Mouse (Mus musculus) left cerebral cortex, postnatal 4 days (tissue): ENCODE measurements at regions not wholly inside any gene's neighbourhood (a gene's known extent, or its start where the extent isn't known, plus 50 kb on each side); places are given as distances from the start of the nearest gene placed in this dataset.
A peak's percentile ranks its signal among the peaks of the same experiment; 100 is the strongest.

Experiments used
- DNase-seq: peaks from one replicate; pipeline ENCODE4 v3.0.0-alpha.2; 2022
- intact Hi-C: fragments of 180-260 bp; cut with DNase I; formaldehyde crosslinking; loops from one replicate; pipeline ENCODE4 v1.15.1; 2025

DNA sequence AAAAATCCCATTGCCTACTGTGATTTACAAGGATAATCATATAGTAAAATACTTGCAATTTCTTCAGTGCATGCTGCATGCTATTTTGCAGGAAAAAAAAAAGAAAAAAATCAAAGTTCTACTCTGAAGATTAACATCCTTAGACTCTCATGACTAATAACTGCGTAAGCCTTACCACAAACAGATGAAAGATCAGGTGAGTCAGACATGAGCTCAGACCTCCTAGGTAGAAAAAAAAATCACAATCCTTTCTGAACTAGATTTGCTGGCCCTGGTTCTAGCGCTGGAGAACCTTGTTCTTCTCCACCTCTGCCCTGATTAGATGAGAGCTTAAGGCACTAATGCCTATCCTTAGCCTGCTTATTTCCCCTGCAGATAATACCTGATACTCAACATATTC lies 96.1 kb upstream of the Snap25 start:
- no peak for DNase-seq
- intact Hi-C loops: no loop called here

DNA sequence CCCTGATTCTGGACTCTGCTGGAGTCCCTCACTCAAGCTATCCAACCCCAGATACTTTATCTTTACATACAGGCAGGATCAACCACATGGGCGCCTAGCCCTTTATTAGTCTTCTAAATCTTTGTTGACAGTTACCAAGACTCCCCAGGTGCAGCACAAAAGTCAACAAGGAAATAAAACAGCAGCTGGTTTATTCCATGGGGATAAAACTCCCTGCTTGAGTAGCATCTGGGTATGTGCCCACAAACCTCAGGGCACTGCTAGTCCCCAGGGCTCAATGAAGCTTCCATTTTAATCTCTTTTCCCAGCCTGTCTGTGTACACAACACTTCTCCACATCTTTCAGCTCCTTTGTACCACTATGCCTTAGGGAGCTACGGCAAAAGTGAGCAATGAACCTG lies 95.1 kb upstream of the Snap25 start:
- intact Hi-C loops: no loop called here
- no peak for DNase-seq

DNA sequence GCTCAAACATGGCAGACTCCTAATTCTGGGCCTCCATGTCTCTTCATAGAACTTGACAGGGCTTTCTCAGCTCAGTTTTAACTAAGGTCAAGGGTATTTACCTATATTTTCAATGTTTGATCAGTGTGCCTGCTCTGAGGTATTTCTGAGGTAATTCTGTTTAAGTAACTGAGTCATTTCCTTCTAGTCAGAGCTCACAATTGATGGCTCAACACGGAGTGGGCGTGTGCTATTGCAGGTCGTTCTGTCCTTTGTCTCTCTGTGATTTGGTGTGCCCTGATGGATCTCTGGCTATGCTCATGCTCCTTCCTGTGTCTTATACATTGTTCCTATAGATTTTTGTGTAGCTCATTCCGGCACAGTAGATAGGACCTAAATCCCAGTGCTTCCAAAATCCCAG lies 92.9 kb upstream of the Snap25 start:
- intact Hi-C loops: no loop called here
- no peak for DNase-seq

DNA sequence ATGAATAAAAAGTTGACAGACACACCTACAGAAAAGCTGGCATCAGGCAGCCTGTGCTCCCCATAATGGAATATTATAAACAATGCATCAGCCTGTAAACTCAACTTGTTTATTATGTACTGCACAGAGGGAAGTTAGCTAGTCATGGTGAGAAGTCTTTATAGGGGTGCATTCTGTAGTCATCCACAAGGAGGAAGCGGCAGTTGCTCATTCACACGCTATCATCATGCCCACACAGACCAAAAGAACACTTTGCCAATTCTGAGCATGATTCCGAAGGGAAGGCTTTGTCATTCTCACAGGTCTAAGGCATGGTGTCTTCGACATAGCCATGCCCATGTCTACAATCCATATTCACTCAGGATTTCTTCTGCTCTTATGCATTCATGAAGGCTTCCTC lies 92.3 kb upstream of the Snap25 start:
- intact Hi-C loops: no loop called here
- DNase-seq: no peak

DNA sequence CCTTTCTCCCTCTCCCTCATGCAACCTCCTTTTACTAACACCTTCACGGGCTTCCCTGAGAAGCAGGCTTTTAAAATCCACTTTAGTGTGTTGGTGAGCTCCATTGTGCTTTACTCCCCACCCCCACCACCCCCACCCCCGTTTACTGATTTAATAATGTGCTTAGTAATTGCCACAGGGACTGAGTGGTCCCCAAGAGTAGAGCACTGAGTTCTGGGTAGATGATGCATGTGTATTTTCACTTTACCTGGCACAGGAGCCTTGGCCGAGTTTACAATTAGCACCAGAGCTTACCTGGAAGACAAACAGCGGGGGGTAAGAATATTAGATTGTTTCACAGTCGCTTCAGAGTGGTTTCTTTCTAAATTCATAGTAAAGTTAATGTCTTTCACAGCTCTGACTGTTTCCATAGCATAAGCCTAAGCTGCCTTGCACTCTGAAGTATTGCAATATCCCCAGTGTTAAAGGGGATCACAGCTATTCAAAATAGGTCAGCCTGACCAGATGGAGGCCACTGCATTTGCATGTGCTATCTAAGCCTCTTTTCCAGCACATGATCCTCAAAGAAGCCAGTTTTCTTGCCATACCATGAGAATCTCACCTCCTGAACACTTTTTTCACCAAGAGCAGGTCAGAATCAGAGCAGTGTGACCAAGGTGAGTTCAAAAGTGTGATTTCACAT lies 89.3 kb upstream of the Snap25 start:
- no peak for DNase-seq
- intact Hi-C loops: no loop called here

DNA sequence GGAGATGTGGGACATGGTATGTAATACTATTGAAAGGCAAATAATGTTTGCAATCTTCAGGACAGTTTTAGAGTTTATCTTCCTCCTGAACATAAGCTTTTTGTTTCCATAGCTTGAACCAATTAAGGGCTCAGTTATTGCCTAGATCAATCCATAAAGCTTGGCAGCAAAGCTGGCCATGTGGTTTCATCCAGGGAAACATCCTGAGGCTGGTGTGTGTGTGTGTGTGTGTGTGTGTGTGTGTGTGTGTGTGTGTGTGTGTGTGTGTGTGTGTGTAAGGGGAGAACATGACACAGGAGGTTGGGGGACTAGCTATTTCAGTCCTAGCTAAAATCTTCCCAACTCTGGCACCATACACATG lies 88.8 kb upstream of the Snap25 start:
- intact Hi-C loops: no loop called here

DNA sequence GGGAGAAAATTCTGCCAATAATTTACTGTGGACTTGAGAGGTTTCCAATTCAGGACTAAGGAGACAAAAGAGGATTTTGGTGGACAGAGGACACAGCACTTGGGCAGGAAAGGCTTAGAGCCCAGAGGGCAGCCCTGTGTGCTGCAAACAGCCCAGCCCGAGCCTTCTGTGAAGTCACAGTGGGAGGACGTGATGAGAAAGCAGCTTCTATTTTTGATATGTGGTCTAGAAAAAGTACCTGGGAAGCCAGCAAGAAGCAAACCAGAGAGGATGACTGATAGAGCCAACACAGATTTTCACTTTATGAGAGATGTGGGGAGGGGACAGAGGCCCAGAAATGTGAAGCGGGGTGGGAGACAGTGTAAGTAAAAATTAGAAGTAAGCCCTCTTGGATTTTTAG lies 66.3 kb upstream of the Snap25 start:
- intact Hi-C loops: no loop called here
- no peak for DNase-seq

More for the DNA sequence above, 88.8 kb upstream of the Snap25 start:
- no peak for DNase-seq

DNA sequence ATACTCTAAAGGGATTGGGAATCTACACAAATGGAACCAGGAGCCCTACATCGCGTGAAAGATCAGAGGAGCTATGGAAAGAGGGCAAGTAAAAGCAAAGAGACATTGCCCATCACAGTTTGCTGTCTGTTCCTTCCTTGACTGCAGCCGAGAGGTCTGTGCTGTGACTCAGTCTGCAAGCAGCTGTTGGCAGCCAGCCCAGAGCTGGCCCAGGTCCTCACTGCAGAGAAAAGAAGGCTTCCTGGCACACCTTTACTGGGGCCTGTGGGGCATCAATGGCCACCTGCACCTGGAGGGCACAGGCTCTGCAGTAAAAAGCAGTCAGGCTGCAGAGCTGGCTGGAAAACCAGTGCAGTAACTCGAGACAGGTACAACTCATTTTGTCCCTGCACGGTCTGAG lies 64.6 kb upstream of the Snap25 start:
- peak; percentile 81 for DNase-seq
- intact Hi-C loops: no loop called here

DNA sequence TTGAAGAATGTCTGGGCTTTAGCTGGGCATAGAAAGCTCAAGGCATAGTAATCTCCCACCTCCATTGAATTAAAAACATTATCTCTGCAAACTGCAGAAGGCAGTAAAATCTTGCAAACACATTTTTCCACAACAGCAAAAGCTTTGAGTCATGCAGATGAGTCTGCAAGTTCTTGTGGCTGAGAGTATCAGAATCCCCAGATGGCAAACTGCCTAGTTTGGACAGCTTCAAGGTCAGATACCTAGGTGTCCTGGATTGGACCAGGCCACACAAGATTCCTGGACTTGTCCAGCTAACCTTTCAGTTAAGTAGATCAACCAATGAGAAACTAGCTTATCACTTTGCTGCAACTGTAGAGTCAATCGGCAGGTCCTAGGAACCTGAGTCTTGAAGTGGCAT lies 62.5 kb upstream of the Snap25 start:
- no peak for DNase-seq
- intact Hi-C loops: no loop called here

DNA sequence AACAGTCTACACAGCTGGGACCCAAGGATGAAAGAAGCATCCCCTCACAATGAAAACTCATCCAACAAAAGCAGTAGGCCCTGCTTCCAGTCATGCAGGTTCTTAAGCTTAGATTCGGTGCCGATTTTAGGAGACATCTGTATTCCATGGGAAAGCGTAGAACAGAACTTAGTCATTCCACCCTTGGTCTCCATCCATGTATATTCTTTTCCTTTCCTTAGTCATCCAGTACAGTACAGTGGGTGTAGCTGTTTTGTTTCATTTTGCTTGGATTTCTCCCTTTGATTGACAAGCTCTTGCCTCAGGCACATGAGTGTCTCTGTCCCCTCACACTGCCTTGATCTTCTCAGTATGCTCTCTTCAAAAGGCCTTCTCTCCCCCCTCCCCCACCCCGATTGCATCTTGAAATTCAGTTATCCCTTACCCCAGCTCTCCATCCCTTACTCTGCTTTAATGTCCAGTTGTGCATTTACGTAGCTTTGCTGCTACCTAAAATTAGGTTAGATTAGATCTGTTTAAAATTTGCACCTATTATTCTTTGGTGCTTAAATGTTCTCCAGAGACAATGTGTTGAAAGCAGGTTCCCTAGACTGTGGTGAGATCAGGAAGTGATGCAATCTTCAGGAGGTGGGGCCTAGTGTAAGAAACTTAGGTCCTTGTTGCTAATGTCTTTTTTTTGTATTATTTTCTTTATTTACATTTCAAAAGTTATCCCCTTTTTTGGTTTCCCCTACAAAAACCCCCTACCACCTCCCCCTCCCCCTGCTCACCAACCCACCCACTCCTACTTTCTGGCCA lies 60.8 kb upstream of the Snap25 start:
- DNase-seq: no peak
- intact Hi-C loops: no loop called here
